Mouse (Mus musculus) midbrain, embryonic 16.5 days (tissue): Measurements from ENCODE around the gene Pigo. TPM values are rescaled to one million over a fixed set of nuclear protein-coding genes. Genes with fewer than 3 reads are reported as not detected.

Experiments used
- ATAC-seq: fragments of 200-750 bp; cut with Nextera tagmentation; 2 replicates; pipeline ENCODE4 v1.8.0; 2017; ENCODE audit warnings: moderate TSS enrichment
- H3K27ac ChIP-seq: fragments of 300-500 bp; sonication (generic); 2 replicates; pipeline ENCODE4 v1.5.1; 2014; ENCODE audit warnings: mild to moderate bottlenecking, low read length, mixed read lengths
- H3K27me3 ChIP-seq: fragments of 300-500 bp; sonication (generic); 2 replicates; pipeline ENCODE4 v1.6.1; 2014; ENCODE audit warnings: low read depth, low read length, mixed read lengths; ENCODE audit not compliant: control insufficient read depth, insufficient read depth
- H3K36me3 ChIP-seq: fragments of 300-500 bp; sonication (generic); 2 replicates; pipeline ENCODE4 v1.6.1; 2014; ENCODE audit warnings: mild to moderate bottlenecking, low read length, moderate library complexity, mixed read lengths; ENCODE audit not compliant: control insufficient read depth, insufficient read depth
- H3K4me1 ChIP-seq: fragments of 300-500 bp; sonication (generic); 2 replicates; pipeline ENCODE4 v1.6.1; 2014; ENCODE audit warnings: mild to moderate bottlenecking, low read length, mixed read lengths; ENCODE audit not compliant: control insufficient read depth, insufficient read depth
- H3K4me2 ChIP-seq: fragments of 300-500 bp; sonication (generic); 2 replicates; pipeline ENCODE4 v1.6.1; 2014; ENCODE audit warnings: mild to moderate bottlenecking, low read length, mixed read lengths
- H3K4me3 ChIP-seq: fragments of 300-500 bp; sonication (generic); 2 replicates; pipeline ENCODE4 v1.5.1; 2014; ENCODE audit warnings: low read depth, mild to moderate bottlenecking, low read length, moderate library complexity, mixed read lengths
- H3K9ac ChIP-seq: fragments of 300-500 bp; sonication (generic); 2 replicates; pipeline ENCODE4 v1.6.1; 2014; ENCODE audit warnings: low read depth, low read length, mixed read lengths
- H3K9me3 ChIP-seq: fragments of 300-500 bp; sonication (generic); replicated peaks from 2 replicates; pipeline ENCODE4 v1.6.1; 2014; ENCODE audit warnings: mild to moderate bottlenecking, low read length, mixed read lengths; ENCODE audit not compliant: control insufficient read depth, poor library complexity, severe bottlenecking
- WGBS: fragments of 180-500 bp; shearing (Covaris S2); extraction: QIAGEN DNeasy Blood & Tissue Kit; methylation state at CpG from one replicate; pipeline ENCODE4 v1.1.7; 2014; 5-methylcytosine and 5-hydroxymethylcytosine counted together
- polyA plus RNA-seq: library from polyadenylated mRNA; unstranded; fragments of >200 nt; fragmentation: Nextera tagmentation; extraction: Ambion mirVana; gene quantifications from 2 replicates; pipeline ENCODE4 v1.2.1, GENCODE M21; 2015

The Pigo gene
- polyA plus RNA-seq, 1 experiment from 2014 or later: 32.0 TPM

- no peaks in the 10 kb centered on the region for H3K27me3 ChIP-seq
- no peak overlapping the region for H3K4me2 ChIP-seq
- no peaks in the 10 kb centered on the region for H3K9me3 ChIP-seq
- H3K9ac ChIP-seq: no peak overlapping the region
- no peak for ATAC-seq
- peaks cover 45% of the 10 kb centered on the region for H3K36me3 ChIP-seq
- H3K4me3 ChIP-seq: no peak overlapping the region
- peaks cover 6% of the 10 kb centered on the region for H3K4me1 ChIP-seq
- 92% methylated on average over 10 of the region's 10 CpGs for WGBS
- no peak overlapping the region for H3K27ac ChIP-seq
Measured at GRCm38 (mm10) chr4:43019176-43019575, 6.4 kb downstream of the Pigo start.

- WGBS: 97% methylated on average over 4 of the region's 4 CpGs
- H3K36me3 ChIP-seq: peaks cover 41% of the 10 kb centered on the region
- no peaks in the 10 kb centered on the region for H3K9me3 ChIP-seq
Measured at GRCm38 (mm10) chr4:43018156-43018555, 7.5 kb downstream of the Pigo start.

GRCm38 (mm10) chr4:43012091-43012490 is 13.5 kb downstream of the Pigo start:
- H3K9ac ChIP-seq: no peak overlapping the region
- no peaks in the 10 kb centered on the region for H3K27me3 ChIP-seq
- H3K36me3 ChIP-seq: no peaks in the 10 kb centered on the region; the same call in 1 of the 2 replicates
- no peaks in the 10 kb centered on the region for H3K9me3 ChIP-seq
- H3K4me2 ChIP-seq: no peak overlapping the region
- H3K27ac ChIP-seq: no peak overlapping the region
- no peak for ATAC-seq
- peaks cover 9% of the 10 kb centered on the region for H3K4me1 ChIP-seq
- 100% methylated on average over 1 of the region's 1 CpGs for WGBS
- H3K4me3 ChIP-seq: no peak overlapping the region

More at GRCm38 (mm10) chr4:43018156-43018555, 7.5 kb downstream of the Pigo start:
- Histone ChIP-seq H3K4me1 (no peaks in the 10 kb centered on the region), H3K9ac (no peak overlapping the region), H3K4me3 (no peak overlapping the region), H3K4me2 (no peak overlapping the region), H3K27me3 (no peaks in the 10 kb centered on the region), H3K27ac (no peak overlapping the region)
- no peak for ATAC-seq

- Histone ChIP-seq H3K4me2 (peak within 1 kb of the TSS; percentile 95), H3K27ac (peak within 1 kb of the TSS; percentile 50), H3K4me3 (peak within 1 kb of the TSS; percentile 83), H3K4me1 (peaks cover 9% of the 10 kb centered on the region), H3K9ac (peak within 1 kb of the TSS; percentile 69), H3K9me3 (no peaks in the 10 kb centered on the region), H3K27me3 (no peaks in the 10 kb centered on the region), H3K36me3 (no peaks in the 10 kb centered on the region)
- ATAC-seq: peak; percentile 93
- under 1% methylated on average over 37 of the region's 37 CpGs for WGBS
Measured at GRCm38 (mm10) chr4:43010161-43011038, 15.2 kb downstream of the Pigo start, which contains the start of gene Fancg. TSS of gene Fancg (minus strand) at chr4:43010506.

- 58% methylated on average over 2 of the region's 2 CpGs for WGBS
- no peak overlapping the region for H3K27ac ChIP-seq
- ATAC-seq: no peak
- no peaks in the 10 kb centered on the region for H3K9me3 ChIP-seq
- no peak overlapping the region for H3K4me2 ChIP-seq
- H3K36me3 ChIP-seq: 0 out of 2 replicates have a peak, but pooled peaks cover 3% of the 10 kb centered on the region
- no peak overlapping the region for H3K9ac ChIP-seq
- no peaks in the 10 kb centered on the region for H3K27me3 ChIP-seq
- peaks cover 14% of the 10 kb centered on the region for H3K4me1 ChIP-seq
- H3K4me3 ChIP-seq: no peak overlapping the region
Measured at GRCm38 (mm10) chr4:43005765-43006164, 19.9 kb downstream of the Pigo start.

GRCm38 (mm10) chr4:43004951-43005350 is 20.7 kb downstream of the Pigo start:
- no peaks in the 10 kb centered on the region for H3K27me3 ChIP-seq
- no peak overlapping the region for H3K4me2 ChIP-seq
- no peak overlapping the region for H3K9ac ChIP-seq
- ATAC-seq: no peak
- H3K4me1 ChIP-seq: peaks cover 15% of the 10 kb centered on the region
- H3K9me3 ChIP-seq: no peaks in the 10 kb centered on the region
- WGBS: 96% methylated on average over 3 of the region's 3 CpGs
- no peak overlapping the region for H3K27ac ChIP-seq
- 0 out of 2 replicates have a peak, but pooled peaks cover 3% of the 10 kb centered on the region for H3K36me3 ChIP-seq
- H3K4me3 ChIP-seq: no peak overlapping the region

GRCm38 (mm10) chr4:43002756-43003439 is 22.7 kb downstream of the Pigo start:
- Histone ChIP-seq H3K4me1 (peaks cover 18% of the 10 kb centered on the region), H3K9me3 (no peaks in the 10 kb centered on the region), H3K27ac (no peak overlapping the region), H3K36me3 (0 out of 2 replicates have a peak, but pooled peaks cover 3% of the 10 kb centered on the region), H3K9ac (no peak overlapping the region), H3K4me3 (no peak overlapping the region), H3K4me2 (no peak overlapping the region), H3K27me3 (no peaks in the 10 kb centered on the region)
- no peak for ATAC-seq
- 80% methylated on average over 12 of the region's 12 CpGs for WGBS

GRCm38 (mm10) chr4:43001272-43001671 is 24.3 kb downstream of the Pigo start:
- no peaks in the 10 kb centered on the region for H3K27me3 ChIP-seq
- H3K4me2 ChIP-seq: no peak overlapping the region
- peaks cover 30% of the 10 kb centered on the region for H3K4me1 ChIP-seq
- no peak for ATAC-seq
- WGBS: 95% methylated on average over 2 of the region's 2 CpGs
- H3K9me3 ChIP-seq: no peaks in the 10 kb centered on the region
- H3K36me3 ChIP-seq: 0 out of 2 replicates have a peak, but pooled peaks cover 3% of the 10 kb centered on the region
- no peak overlapping the region for H3K4me3 ChIP-seq
- H3K27ac ChIP-seq: peak overlapping the region; percentile 90
- H3K9ac ChIP-seq: no peak overlapping the region
